Mouse (Mus musculus): ENCODE measurements around the gene Fancm. TPM values are rescaled to one million over a fixed set of nuclear protein-coding genes. Genes with fewer than 3 reads are reported as not detected.

Gene Fancm
- polyA plus RNA-seq, 1 experiment = 1.2 TPM

DNA sequence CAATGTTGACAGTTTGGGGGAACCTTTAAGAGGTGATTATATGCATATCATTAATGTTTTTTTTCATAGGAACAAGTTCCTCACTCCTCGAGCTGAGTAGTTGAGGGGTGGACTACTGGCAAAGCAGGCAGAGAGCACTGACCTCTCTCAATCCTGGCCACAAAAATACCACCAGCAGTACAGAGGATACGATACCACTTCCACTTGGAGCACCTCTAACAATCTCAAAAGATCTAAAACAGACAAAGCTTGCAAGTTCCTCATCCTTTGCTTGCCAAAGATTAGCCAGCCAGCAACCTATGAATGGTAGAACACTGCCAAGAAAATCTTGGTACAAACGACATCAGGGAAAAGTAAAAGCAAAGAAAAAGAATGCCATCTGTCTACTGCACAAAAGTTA lies 9.2 kb upstream of the Fancm start:
- Histone ChIP-seq H3K36me3 (ENCODE audit: control insufficient read depth, insufficient read depth) (peaks cover 75% of the 10 kb centered on the region), H3K4me2 (ENCODE audit: low read depth) (no peak overlapping the region), H3K4me3 (no peak overlapping the region), H3K27me3 (ENCODE audit: control insufficient read depth, insufficient read depth, insufficient read length) (no peaks in the 10 kb centered on the region), H3K79me2 (ENCODE audit: control insufficient read depth, insufficient read depth) (peaks cover 8% of the 10 kb centered on the region), H3ac (ENCODE audit: control insufficient read depth, insufficient read length) (no peak overlapping the region)
- TF ChIP-seq TCF3 (IDR thresholded peaks at IDR 0.05; ENCODE audit: insufficient read length, low read depth) (no peak), E2F4 (IDR thresholded peaks at IDR 0.05; ENCODE audit: insufficient read depth) (no peak), CEBPB (IDR thresholded peaks at IDR 0.05; ENCODE audit: insufficient read depth, poor library complexity, severe bottlenecking) (no peak), TCF12 (IDR thresholded peaks at IDR 0.05; ENCODE audit: insufficient read depth, poor library complexity, severe bottlenecking) (no peak), MYOG (IDR thresholded peaks at IDR 0.05; ENCODE audit: control insufficient read depth in 1 of 3, insufficient read depth in 1 of 3, insufficient read length in 2 of 3, low read depth in 2 of 3) (no peak), POLR2A (IDR thresholded peaks at IDR 0.05; ENCODE audit: insufficient read length, low read depth) (no peak), POLR2AphosphoS2 (IDR thresholded peaks at IDR 0.05; ENCODE audit: insufficient read length, low read depth) (no peak), USF1 (IDR thresholded peaks at IDR 0.05; ENCODE audit: low read depth) (no peak), REST (IDR thresholded peaks at IDR 0.05; ENCODE audit: insufficient read depth, insufficient read length) (no peak), SRF (IDR thresholded peaks at IDR 0.05; ENCODE audit: control insufficient read depth, insufficient read length, low read depth) (no peak), MYOD1 (IDR thresholded peaks at IDR 0.05; ENCODE audit: control insufficient read depth in 1 of 3, insufficient read length in 2 of 3, low read depth in 2 of 3) (no peak), MAX (IDR thresholded peaks at IDR 0.05; ENCODE audit: low read depth) (no peak)

DNA sequence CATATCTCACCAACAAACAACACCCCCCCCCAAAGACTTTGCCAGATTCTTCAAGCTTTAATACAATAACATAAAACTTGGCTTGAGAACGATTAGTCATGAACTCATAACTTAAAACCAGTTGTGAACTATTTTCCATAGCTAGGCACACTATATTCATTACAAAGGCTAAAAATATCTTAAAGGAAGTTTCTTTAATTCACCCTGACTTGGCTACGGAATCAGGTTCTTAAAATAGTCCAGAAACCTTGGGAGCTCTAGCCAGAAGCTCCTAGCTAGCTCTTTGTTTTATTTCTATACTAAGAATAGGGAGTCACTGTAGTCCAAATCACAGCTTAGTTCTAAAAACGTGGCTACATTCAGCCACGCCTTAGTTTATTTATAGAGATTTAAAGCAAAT lies 7.0 kb upstream of the Fancm start:
- H3K4me2 ChIP-seq (ENCODE audit: low read depth) = peak overlapping the region; percentile 40
- H3ac ChIP-seq (ENCODE audit: control insufficient read depth, insufficient read length) = no peak overlapping the region
- H3K27me3 ChIP-seq (ENCODE audit: control insufficient read depth, insufficient read depth, insufficient read length) = no peaks in the 10 kb centered on the region
- no peak for TF ChIP-seq CEBPB (IDR thresholded peaks at IDR 0.05; ENCODE audit: insufficient read depth, poor library complexity, severe bottlenecking)
- TF ChIP-seq MAX (IDR thresholded peaks at IDR 0.05; ENCODE audit: low read depth) = no peak
- no peak for TF ChIP-seq USF1 (IDR thresholded peaks at IDR 0.05; ENCODE audit: low read depth)
- TF ChIP-seq POLR2A (IDR thresholded peaks at IDR 0.05; ENCODE audit: insufficient read length, low read depth) = no peak
- TF ChIP-seq POLR2AphosphoS2 (IDR thresholded peaks at IDR 0.05; ENCODE audit: insufficient read length, low read depth) = no peak
- no peak for TF ChIP-seq TCF12 (IDR thresholded peaks at IDR 0.05; ENCODE audit: insufficient read depth, poor library complexity, severe bottlenecking)
- no peak for TF ChIP-seq SRF (IDR thresholded peaks at IDR 0.05; ENCODE audit: control insufficient read depth, insufficient read length, low read depth)
- TF ChIP-seq TCF3 (IDR thresholded peaks at IDR 0.05; ENCODE audit: insufficient read length, low read depth) = no peak
- no peak for TF ChIP-seq MYOD1 (IDR thresholded peaks at IDR 0.05; ENCODE audit: control insufficient read depth in 1 of 3, insufficient read length in 2 of 3, low read depth in 2 of 3)
- no peak for TF ChIP-seq E2F4 (IDR thresholded peaks at IDR 0.05; ENCODE audit: insufficient read depth)
- no peak for TF ChIP-seq MYOG (IDR thresholded peaks at IDR 0.05; ENCODE audit: control insufficient read depth in 1 of 3, insufficient read depth in 1 of 3, insufficient read length in 2 of 3, low read depth in 2 of 3)
- no peak for TF ChIP-seq REST (IDR thresholded peaks at IDR 0.05; ENCODE audit: insufficient read depth, insufficient read length)
- peaks cover 56% of the 10 kb centered on the region for H3K36me3 ChIP-seq (ENCODE audit: control insufficient read depth, insufficient read depth)
- H3K79me2 ChIP-seq (ENCODE audit: control insufficient read depth, insufficient read depth) = peaks cover 21% of the 10 kb centered on the region
- H3K4me3 ChIP-seq = no peak overlapping the region

DNA sequence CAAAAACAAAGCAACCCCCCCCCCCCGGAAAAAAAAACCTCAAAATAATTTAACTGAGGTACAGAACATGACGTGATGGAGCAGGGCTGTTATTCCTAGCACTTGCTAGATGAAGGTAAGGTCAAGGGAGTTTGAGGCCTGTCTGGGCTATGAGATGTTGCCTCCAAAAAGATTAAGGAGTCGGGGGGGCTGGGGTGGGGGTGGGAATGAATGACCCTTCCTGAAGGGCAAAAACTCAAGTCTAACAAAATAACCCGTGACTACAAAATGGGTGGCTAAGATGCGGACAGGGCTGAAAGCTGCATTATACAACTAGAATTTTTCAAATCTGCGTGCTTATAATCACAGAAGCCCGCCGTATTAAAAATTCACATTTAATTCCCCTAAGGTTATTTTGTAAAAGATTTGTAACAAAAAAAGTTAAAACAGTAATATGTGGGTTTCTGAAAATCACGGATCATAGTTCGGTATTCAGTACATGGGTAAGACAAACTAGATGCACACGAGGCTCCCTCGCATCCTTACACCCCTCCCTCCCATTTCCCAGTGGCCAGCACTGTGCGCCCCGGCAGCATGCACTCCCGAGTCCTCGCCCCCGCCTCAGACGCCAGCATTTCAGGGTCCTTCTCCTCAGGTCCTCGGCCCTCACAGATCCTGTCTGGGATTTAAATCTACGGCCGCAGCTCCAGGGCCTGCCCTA lies 2.3 kb upstream of the Fancm start:
- Histone ChIP-seq H3K4me3 (peak overlapping the region; percentile 72), H3ac (ENCODE audit: control insufficient read depth, insufficient read length) (peak overlapping the region; percentile 64), H3K27me3 (ENCODE audit: control insufficient read depth, insufficient read depth, insufficient read length) (no peaks in the 10 kb centered on the region), H3K79me2 (ENCODE audit: control insufficient read depth, insufficient read depth) (peaks cover 31% of the 10 kb centered on the region), H3K36me3 (ENCODE audit: control insufficient read depth, insufficient read depth) (peaks cover 20% of the 10 kb centered on the region), H3K4me2 (ENCODE audit: low read depth) (peak overlapping the region; percentile 67)
- TF ChIP-seq REST (IDR thresholded peaks at IDR 0.05; ENCODE audit: insufficient read depth, insufficient read length) (no peak), POLR2AphosphoS2 (IDR thresholded peaks at IDR 0.05; ENCODE audit: insufficient read length, low read depth) (peak; percentile 56)

DNA sequence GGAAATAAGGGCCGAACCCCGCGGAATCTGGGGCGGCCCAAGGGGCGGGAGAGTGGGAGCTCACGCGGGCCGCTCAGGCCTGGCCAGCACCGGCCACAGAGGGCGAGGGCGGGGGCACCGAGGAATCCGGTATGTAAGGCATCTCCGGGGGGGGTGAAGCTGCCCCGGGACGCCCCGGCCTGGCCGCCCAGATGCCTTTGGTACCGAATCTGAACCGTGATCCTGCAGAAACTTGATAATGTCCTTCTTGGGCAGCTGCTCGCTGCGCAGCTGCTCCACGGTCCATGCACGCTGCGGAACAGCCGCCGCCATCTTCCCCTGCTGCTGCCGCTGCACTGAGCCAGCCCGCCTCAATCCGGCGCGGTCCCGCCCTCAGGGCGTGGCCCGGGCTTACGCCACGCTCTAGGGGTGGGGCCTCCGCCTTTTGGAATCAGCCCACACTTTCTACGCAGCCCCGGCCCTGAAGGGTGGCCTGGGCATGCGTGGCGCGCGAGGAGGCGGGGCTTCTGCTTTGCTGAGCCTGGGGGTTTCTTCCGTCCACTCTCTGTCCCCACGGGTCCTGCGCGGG lies 1.7 kb upstream of the Fancm start, which contains the start of gene Fkbp3:
Gene Fkbp3 (minus strand): TSS at position 397 of the 568 bp plus-strand sequence.
- TF ChIP-seq MAX (IDR thresholded peaks at IDR 0.05; ENCODE audit: low read depth) = no peak
- TF ChIP-seq SRF (IDR thresholded peaks at IDR 0.05; ENCODE audit: control insufficient read depth, insufficient read length, low read depth) = peak; percentile 77
- TF ChIP-seq POLR2AphosphoS2 (IDR thresholded peaks at IDR 0.05; ENCODE audit: insufficient read length, low read depth) = peak; percentile 99
- no peak for TF ChIP-seq CEBPB (IDR thresholded peaks at IDR 0.05; ENCODE audit: insufficient read depth, poor library complexity, severe bottlenecking)
- TF ChIP-seq TCF3 (IDR thresholded peaks at IDR 0.05; ENCODE audit: insufficient read length, low read depth) = peak; percentile 46
- no peak for TF ChIP-seq USF1 (IDR thresholded peaks at IDR 0.05; ENCODE audit: low read depth)
- peak; percentile 98 for TF ChIP-seq POLR2A (IDR thresholded peaks at IDR 0.05; ENCODE audit: insufficient read length, low read depth)
- TF ChIP-seq MYOG (IDR thresholded peaks at IDR 0.05; ENCODE audit: control insufficient read depth in 1 of 3, insufficient read depth in 1 of 3, insufficient read length in 2 of 3, low read depth in 2 of 3) = peak; percentile 33 to 85 (median 83)
- no peak for TF ChIP-seq TCF12 (IDR thresholded peaks at IDR 0.05; ENCODE audit: insufficient read depth, poor library complexity, severe bottlenecking)
- peak in 2 of 3 experiments; percentile 60 to 77 for TF ChIP-seq MYOD1 (IDR thresholded peaks at IDR 0.05; ENCODE audit: control insufficient read depth in 1 of 3, insufficient read length in 2 of 3, low read depth in 2 of 3)
- TF ChIP-seq REST (IDR thresholded peaks at IDR 0.05; ENCODE audit: insufficient read depth, insufficient read length) = peak; percentile 60
- H3K79me2 ChIP-seq (ENCODE audit: control insufficient read depth, insufficient read depth) = peaks cover 31% of the 10 kb centered on the region
- peaks cover 15% of the 10 kb centered on the region for H3K36me3 ChIP-seq (ENCODE audit: control insufficient read depth, insufficient read depth)
- peak within 1 kb of the TSS; percentile 64 for H3ac ChIP-seq (ENCODE audit: control insufficient read depth, insufficient read length)
- H3K4me2 ChIP-seq (ENCODE audit: low read depth) = peak within 1 kb of the TSS; percentile 93
- H3K27me3 ChIP-seq (ENCODE audit: control insufficient read depth, insufficient read depth, insufficient read length) = no peaks in the 10 kb centered on the region
- peak within 1 kb of the TSS; percentile 72 for H3K4me3 ChIP-seq

All from myocyte (in vitro differentiated cells).